Mouse (Mus musculus): ENCODE measurements at regions not wholly inside any gene's neighbourhood (a gene's known extent, or its start where the extent isn't known, plus 50 kb on each side); places are given as distances from the start of the nearest gene placed in this dataset.
"Not testable (repeated sequence)": the region's sequence is repeated elsewhere in the genome, so short reads cannot be mapped to it uniquely, and the experiment has no call there.

DNA sequence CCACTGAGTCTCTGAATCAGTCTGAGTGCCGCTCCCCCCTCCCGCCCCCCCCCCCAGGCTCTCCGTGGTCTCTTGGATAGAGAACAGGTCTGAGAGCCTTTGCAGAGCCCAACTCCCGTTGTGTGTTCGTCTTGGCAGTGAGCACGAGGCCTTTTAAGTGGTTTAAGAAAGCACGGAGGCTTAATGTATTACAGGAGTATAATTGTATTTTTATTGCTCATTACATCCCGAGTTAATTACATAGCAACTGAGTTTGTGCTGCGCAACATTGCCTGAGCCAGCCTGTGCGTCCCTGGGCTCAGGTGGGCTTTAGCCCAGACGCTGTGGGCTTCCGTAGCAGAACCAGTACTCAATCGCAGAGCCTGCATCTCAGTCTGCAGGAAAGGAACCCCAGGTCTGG is 147.1 kb downstream of the Kif26a start:
- no peak for ATAC-seq (replicated peaks; ENCODE audit: low FRiP score, low TSS enrichment, poor library complexity, severe bottlenecking)

DNA sequence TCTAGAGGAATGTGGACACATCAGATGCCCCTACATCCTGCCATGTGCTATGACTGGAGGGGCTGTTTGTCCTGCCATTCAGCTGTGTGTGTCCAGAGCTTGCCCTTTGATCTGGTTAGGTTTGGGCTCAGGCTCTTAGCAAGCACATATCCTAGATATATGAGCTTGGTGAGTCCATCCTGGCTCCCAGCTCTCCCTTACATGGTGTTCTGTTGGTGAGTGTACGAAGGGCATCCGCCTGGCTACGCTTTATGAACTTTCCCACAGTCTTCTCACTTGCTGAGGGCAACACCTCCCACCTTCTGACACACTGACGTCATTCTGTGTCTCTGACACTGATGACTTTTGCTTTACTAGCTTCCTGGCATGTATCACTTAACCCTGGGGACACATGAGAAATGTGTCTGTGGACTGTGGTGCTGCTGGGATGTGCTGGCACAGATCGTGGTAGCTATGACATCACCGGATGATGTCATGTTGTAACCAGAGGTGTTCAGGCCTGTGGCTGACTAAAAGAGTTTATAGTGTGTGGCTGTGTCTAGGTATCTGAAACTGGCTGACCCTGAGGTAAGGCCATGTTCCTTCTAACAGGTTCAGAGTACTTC is 149.4 kb downstream of the Kif26a start:
- ATAC-seq (replicated peaks; ENCODE audit: low FRiP score, low TSS enrichment, poor library complexity, severe bottlenecking): no peak

GRCm38 (mm10) chr12:112298521-112298920 is 152.5 kb downstream of the Kif26a start:
- no peak for ATAC-seq (replicated peaks; ENCODE audit: low FRiP score, low TSS enrichment, poor library complexity, severe bottlenecking)

DNA sequence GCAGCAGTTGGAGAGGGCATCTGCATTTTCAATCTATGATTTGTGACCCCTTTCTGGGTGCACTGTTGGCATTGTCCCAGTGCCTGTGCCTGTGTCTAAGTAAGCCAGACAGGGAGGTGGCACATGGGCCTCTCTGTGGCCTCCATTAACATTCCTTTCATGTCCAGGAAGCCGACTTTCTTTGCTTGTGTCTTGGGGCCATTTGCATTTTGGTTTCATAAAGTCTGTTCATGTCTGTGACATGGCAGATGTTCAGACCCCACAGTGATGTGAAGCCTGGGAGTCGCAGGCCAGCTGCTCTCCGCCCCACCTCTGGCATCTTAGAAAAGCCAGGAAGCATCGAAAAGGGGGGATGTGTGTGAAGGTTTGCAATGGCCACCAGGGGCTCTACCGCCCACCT is 153.1 kb downstream of the Kif26a start:
- no peak for ATAC-seq (replicated peaks; ENCODE audit: low FRiP score, low TSS enrichment, poor library complexity, severe bottlenecking)

DNA sequence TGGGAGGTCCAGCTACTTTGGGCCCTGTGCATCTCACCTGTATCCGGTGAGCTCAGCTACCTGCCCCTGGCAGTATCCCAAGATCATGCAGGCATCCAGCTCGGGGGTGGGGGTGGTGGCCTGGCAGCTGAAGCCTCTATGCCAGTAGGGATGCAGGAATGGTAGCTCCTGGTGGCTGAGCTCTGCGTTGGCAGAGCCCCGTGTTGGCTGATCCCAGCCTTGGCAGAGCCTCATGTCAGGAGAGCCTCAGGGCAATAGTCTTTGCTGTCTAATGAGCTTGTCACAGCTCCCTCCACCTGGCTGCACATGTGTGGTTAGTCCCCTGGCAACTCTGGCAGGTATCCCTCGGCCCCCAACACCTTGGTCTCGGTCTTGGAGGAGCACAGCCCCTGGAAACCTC is 153.6 kb downstream of the Kif26a start:
- no peak for ATAC-seq (replicated peaks; ENCODE audit: low FRiP score, low TSS enrichment, poor library complexity, severe bottlenecking)

DNA sequence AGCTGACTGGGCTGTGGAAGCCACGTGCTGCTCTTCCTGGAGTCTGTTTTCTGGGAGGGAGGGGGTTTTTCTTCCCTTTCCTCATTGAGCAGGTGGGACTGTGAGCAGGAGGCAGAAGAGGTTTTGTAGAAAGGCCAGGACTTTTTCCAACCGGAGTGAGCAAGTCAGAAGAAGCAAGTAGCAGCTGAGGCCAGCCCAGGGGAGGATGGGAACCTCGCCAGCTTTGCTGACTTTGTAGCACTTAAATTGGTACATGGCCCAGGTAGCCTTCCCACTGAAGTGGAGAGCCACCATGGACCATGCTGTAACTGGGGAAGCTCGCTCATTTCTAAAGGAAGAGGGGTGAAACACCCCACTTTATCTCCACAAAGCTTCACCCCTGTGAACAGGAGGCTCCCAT is 154.1 kb downstream of the Kif26a start:
- no peak for ATAC-seq (replicated peaks; ENCODE audit: low FRiP score, low TSS enrichment, poor library complexity, severe bottlenecking)

GRCm38 (mm10) chr12:112301411-112301891 is 155.4 kb downstream of the Kif26a start:
- ATAC-seq (replicated peaks; ENCODE audit: low FRiP score, low TSS enrichment, poor library complexity, severe bottlenecking): no peak

- no peak for ATAC-seq (replicated peaks; ENCODE audit: low FRiP score, low TSS enrichment, poor library complexity, severe bottlenecking)
These were observed 155.9 kb downstream of the Kif26a start for GRCm38 (mm10) chr12:112301929-112302328.

DNA sequence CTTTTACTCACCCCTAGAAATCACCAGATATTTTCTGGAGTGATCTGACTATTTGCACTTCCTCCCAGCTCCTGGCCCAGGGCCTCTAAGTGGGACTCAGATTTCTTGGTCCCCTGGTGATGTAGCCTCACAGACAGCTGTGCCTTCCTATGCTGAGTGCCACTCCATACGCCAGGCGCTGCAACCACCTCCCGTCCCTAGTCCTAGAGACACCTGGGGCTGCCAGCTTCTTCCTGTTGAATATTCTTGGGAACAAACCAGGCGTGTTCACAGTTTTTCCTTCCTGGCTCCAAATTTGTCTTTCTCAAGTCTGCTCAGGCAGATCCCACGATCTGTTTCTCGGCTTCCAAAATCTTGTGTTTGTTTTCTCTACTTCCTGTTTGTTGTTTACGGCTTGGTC is 160.2 kb downstream of the Kif26a start:
- no peak for ATAC-seq (replicated peaks; ENCODE audit: low FRiP score, low TSS enrichment, poor library complexity, severe bottlenecking)

- no peak for ATAC-seq (replicated peaks; ENCODE audit: low FRiP score, low TSS enrichment, poor library complexity, severe bottlenecking)
These were observed 162.0 kb downstream of the Kif26a start for GRCm38 (mm10) chr12:112308016-112308415.

DNA sequence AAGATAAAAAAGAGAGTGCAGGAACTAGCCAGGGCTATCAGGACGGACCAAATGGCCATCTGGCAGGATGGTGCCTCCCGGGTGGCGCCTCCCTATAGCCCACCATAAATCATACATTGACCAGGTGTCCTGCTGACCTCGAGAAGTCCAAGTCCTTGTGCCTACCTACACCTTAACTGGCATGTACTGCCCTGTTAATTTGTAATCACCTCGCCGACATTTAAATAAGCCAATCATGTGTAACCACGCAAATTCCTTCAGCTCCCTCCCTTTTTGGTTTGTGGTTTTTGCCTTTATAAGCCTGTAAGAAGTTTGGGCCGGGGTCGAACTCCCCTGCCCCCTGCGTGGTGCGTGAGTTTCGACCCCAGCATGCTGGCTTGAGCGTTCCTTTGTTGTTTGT is 163.1 kb downstream of the Kif26a start:
- ATAC-seq (replicated peaks; ENCODE audit: low FRiP score, low TSS enrichment, poor library complexity, severe bottlenecking): not testable (repeated sequence)

DNA sequence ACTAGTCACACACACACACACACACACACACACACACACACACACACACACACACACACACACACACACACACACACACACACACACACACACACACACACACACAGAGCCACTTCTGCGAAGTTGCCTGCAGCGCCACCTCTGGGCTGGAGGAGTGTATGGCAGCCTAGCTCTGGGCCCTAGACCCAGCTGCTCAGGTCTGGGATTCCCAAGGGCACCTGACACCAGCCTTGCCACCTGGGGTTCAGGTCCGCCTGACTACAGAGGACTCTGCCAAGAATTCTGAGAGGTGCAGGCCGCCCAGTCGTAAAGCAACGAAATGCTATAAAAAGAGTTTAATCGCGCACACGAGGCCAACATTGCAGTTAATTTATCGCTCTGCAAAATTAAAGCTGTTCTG is 163.8 kb downstream of the Kif26a start:
- ATAC-seq (replicated peaks; ENCODE audit: low FRiP score, low TSS enrichment, poor library complexity, severe bottlenecking): no peak

DNA sequence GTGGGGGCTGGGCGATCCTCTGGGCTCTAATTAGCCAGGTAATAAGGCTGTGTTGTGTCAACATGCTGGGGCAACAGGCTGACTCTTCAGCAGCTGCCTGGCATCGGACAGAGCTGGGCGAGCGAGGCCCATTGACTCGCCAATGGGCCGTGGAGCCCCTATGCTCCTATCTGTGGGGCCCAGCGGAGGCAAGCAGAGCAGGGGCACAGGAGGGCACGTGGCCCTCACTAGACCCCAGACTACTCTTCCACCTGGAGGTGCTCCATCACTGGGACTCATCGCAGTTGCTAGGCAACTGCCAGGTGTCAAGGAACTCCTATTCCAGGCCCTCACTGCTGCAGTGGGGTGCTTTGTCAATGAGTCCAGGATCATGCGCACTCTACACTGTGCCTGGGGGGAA is 164.7 kb downstream of the Kif26a start:
- ATAC-seq (replicated peaks; ENCODE audit: low FRiP score, low TSS enrichment, poor library complexity, severe bottlenecking): no peak

DNA sequence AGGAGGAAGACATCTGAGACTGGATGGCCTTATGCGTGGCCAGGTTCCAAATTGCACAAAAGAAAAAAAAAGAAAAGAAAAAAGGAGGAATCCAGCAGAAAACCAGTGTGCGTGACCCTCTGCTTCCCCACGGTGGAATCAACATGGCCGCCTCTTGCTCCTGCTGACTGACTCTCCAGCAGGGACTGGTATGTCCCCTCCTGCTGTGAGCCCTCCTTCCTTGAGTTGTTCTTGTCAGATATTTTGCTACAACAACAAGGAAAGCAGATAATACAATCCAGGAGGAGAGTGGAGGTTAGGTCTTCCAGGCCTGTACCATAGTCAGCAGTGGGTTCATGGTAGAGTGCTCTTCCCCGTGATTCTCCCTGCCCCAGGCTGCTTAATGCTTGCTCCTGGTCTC is 168.8 kb downstream of the Kif26a start:
- no peak for ATAC-seq (replicated peaks; ENCODE audit: low FRiP score, low TSS enrichment, poor library complexity, severe bottlenecking)

- no peak for ATAC-seq (replicated peaks; ENCODE audit: low FRiP score, low TSS enrichment, poor library complexity, severe bottlenecking)
These were observed 171.2 kb downstream of the Kif26a start for GRCm38 (mm10) chr12:112317191-112317590.

- no peak for ATAC-seq (replicated peaks; ENCODE audit: low FRiP score, low TSS enrichment, poor library complexity, severe bottlenecking)
These were observed 170.8 kb upstream of the A530016L24Rik start for GRCm38 (mm10) chr12:112318461-112318860.

- no peak for ATAC-seq (replicated peaks; ENCODE audit: low FRiP score, low TSS enrichment, poor library complexity, severe bottlenecking)
These were observed 167.1 kb upstream of the A530016L24Rik start for GRCm38 (mm10) chr12:112322196-112322595.

DNA sequence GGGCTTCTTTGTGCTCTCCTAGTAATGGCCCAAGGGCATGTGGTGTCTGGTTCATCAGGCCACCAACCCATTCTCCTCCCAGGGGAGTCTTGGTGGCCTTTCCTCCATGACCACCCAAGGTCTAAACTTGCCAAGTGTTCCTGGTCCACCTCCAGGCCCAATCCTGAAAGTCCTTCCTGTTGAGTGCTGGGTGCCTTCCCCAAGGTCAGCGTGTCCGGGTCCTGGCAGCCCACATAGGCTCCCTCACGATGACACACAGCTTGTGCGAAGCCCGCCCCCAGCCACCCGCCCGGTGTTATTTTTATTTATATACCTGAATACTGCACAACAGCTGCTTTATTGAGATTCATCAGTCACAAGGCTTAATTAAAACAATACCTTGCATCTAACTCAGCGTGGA is 161.8 kb upstream of the A530016L24Rik start:
- ATAC-seq (replicated peaks; ENCODE audit: low FRiP score, low TSS enrichment, poor library complexity, severe bottlenecking): no peak

DNA sequence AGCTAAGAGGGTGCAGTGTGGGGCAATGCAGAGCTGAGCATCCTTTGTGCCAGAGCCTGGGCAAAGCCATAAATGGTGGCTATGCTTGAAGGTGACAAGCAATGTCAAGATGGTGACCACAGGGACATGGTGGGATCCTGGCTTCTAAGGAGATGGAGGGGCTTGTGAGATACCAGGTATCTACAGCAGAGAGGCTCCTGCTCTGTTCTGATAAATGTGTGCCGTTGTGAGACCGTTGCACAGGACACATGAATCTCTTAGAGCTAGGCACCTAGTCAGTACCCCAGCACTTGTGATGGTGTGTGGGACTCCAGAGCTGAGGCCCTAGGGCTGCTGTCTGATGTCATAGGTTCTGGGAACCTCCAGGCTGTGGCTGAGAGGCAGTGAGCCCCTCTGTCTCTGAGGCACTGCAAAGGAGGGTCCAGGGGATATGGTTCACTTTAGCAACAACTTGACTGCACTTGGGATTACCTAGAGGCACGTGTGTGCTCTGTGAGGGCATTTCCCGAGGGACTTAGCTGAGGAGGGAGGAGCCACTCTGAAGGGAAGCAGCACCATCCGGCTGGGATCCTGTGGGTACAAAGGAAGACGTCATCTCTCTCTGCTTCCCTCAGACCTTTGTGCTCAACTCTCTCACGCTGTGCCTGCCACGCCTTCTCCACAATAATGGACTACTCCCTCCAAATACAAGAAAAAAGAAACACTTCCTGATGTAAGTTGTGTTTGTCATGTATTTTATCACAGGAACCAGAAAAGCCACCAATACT is 160.3 kb upstream of the A530016L24Rik start:
- no peak for ATAC-seq (replicated peaks; ENCODE audit: low FRiP score, low TSS enrichment, poor library complexity, severe bottlenecking)

- no peak for ATAC-seq (replicated peaks; ENCODE audit: low FRiP score, low TSS enrichment, poor library complexity, severe bottlenecking)
These were observed 159.4 kb upstream of the A530016L24Rik start for GRCm38 (mm10) chr12:112329701-112330301.

DNA sequence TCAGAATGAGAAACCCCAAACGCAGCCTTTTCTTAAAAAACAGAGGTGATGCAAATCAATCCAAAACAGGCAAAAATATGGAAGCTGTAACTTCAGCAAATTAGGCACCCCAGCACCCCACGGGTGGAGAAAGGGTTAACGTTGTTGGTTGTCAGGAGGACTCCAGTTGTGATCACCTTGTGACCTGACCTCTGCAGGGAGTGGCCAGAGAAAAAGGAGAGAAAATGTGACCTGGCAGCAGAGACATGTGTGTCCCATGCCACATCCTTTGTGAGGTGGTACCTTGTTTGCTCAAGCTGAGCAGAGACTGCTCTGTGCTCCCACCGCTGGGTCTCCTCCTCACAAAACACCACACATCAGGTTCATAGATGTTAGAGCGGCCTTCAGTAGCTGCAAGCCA is 158.7 kb upstream of the A530016L24Rik start:
- no peak for ATAC-seq (replicated peaks; ENCODE audit: low FRiP score, low TSS enrichment, poor library complexity, severe bottlenecking)

All from megakaryocyte-erythroid progenitor cell, adult 5-6 weeks (primary cell).